Mouse (Mus musculus): ENCODE measurements around the gene Zfyve1.
A peak's percentile ranks its signal among the peaks of the same experiment; 100 is the strongest.

Gene Zfyve1

GRCm38 (mm10) chr12:83524329-83524728 lies 72.7 kb downstream of the Zfyve1 start:
- DNase-seq (ENCODE audit: extremely low read depth, insufficient read length, low spot score), result no peak

GRCm38 (mm10) chr12:83523892-83524291 lies 73.1 kb downstream of the Zfyve1 start:
- no peak for DNase-seq (ENCODE audit: extremely low read depth, insufficient read length, low spot score)

- DNase-seq (ENCODE audit: extremely low read depth, insufficient read length, low spot score), result no peak
Measured at GRCm38 (mm10) chr12:83523056-83523455, 74.0 kb downstream of the Zfyve1 start.

GRCm38 (mm10) chr12:83521083-83521482 lies 75.9 kb downstream of the Zfyve1 start:
- DNase-seq (ENCODE audit: extremely low read depth, insufficient read length, low spot score), result no peak

- DNase-seq (ENCODE audit: extremely low read depth, insufficient read length, low spot score), result peak; percentile 92
Measured at GRCm38 (mm10) chr12:83520311-83520890, 76.6 kb downstream of the Zfyve1 start, which contains the start of gene Dcaf4. TSS of gene Dcaf4 (plus strand) at chr12:83520466.

- DNase-seq (ENCODE audit: extremely low read depth, insufficient read length, low spot score), result no peak
Measured at GRCm38 (mm10) chr12:83517580-83517979, 79.4 kb downstream of the Zfyve1 start.

GRCm38 (mm10) chr12:83514216-83514615 lies 82.8 kb downstream of the Zfyve1 start:
- DNase-seq (ENCODE audit: extremely low read depth, insufficient read length, low spot score), result no peak

GRCm38 (mm10) chr12:83513185-83513584 lies 83.8 kb downstream of the Zfyve1 start:
- DNase-seq (ENCODE audit: extremely low read depth, insufficient read length, low spot score), result no peak

- no peak for DNase-seq (ENCODE audit: extremely low read depth, insufficient read length, low spot score)
Measured at GRCm38 (mm10) chr12:83512783-83513182, 84.2 kb downstream of the Zfyve1 start.

GRCm38 (mm10) chr12:83510586-83510985 lies 86.4 kb downstream of the Zfyve1 start:
- no peak for DNase-seq (ENCODE audit: extremely low read depth, insufficient read length, low spot score)

- DNase-seq (ENCODE audit: extremely low read depth, insufficient read length, low spot score), result no peak
Measured at GRCm38 (mm10) chr12:83506543-83506942, 90.5 kb downstream of the Zfyve1 start.

- DNase-seq (ENCODE audit: extremely low read depth, insufficient read length, low spot score), result peak; percentile 22
Measured at GRCm38 (mm10) chr12:83502190-83502589, 94.8 kb downstream of the Zfyve1 start.

GRCm38 (mm10) chr12:83499256-83499655 lies 97.8 kb downstream of the Zfyve1 start:
- no peak for DNase-seq (ENCODE audit: extremely low read depth, insufficient read length, low spot score)

- no peak for DNase-seq (ENCODE audit: extremely low read depth, insufficient read length, low spot score)
Measured at GRCm38 (mm10) chr12:83497959-83498358, 99.1 kb downstream of the Zfyve1 start.

- no peak for DNase-seq (ENCODE audit: extremely low read depth, insufficient read length, low spot score)
Measured at GRCm38 (mm10) chr12:83496736-83497135, 100.3 kb downstream of the Zfyve1 start.

All from 3134 (cell line).